Mouse (Mus musculus): ENCODE results near the gene Gm43064.
"Not testable (repeated sequence)": the region's sequence is repeated elsewhere in the genome, so short reads cannot be mapped to it uniquely, and the experiment has no call there.

Gm43064 gene

DNA sequence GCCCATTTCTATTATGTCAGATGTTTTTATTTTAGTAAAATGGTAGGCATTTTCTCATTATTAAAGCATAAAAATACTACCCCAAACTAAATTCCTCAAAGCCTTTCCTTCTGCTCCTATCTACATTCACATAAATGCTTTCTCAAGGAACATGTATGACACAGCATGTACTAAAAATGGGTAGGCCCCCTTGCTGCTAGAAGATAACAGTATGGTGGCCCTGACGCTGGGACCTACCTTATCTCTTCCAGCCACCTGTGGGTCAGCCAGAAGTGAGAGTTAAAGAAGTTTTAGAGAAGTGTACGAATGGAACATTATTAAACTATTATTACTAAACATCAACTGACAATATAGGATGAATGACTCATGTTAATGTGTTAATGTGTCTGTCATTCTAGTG lies 9.9 kb upstream of the Gm43064 start:
- no peak for DNase-seq (ENCODE audit: extremely low read depth, insufficient read length, low spot score)

DNA sequence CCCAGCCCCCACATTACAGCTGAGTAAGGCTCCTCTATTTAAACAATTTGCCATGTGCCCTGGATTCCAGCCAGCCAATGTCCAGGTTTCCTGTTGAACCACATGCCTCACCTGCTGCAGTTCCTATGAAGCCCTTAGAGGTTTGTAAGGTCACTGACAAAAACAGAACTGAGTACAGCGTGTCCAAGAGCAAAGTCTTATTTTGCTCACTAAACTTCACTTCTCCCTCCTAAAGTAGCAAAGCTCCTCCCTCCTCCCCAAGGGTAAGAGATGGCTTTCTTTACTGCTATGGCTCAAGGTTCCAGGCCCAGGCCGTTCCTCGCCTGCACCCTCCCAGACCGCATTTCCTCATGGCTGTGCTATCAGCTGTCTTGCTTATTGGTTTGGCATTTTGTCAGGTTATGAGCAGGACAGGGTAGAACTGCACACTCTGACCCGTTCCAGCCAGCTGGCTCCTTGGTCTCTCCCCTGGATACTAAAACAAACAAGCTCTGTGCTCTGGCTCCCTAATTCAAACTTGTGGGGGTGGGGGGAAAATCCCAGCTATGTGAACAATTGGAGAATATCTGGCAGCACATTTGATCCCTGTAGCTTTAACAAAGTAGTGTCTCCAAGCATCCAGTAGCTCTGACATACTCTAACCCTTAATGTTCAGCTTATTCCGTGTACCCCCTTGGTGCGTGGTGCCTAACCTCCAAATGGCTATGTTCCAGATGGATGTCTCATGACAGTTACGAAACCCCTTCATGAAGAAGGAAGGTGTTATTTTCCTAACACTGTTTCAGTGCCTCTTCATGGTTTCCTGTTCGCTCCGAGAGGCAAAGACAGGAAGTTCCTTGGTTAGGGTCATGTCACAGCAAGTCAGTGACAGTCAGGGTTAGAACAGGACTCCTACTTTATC lies 7.5 kb upstream of the Gm43064 start:
- DNase-seq (ENCODE audit: extremely low read depth, insufficient read length, low spot score): peak; percentile 63

DNA sequence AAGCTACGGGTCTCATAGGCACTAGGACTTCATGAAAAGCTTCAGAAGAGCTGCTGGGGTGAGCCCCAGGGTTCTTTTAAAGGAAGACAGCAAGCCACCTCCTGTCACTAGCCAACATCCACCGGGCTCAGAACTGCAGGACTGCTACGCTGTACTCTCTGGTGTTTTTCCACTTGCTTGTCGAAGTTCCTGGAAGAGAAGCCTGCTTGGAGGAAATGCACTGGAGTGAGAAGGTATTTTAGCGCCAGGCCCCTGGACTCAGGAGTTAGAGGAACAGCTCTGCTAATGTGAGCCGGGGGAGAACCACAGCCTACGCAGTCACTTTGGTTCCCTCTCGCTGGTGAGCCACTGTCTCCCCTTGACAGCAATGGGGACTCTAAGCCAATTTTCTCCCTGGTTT lies 6.5 kb upstream of the Gm43064 start:
- DNase-seq (ENCODE audit: extremely low read depth, insufficient read length, low spot score): no peak

DNA sequence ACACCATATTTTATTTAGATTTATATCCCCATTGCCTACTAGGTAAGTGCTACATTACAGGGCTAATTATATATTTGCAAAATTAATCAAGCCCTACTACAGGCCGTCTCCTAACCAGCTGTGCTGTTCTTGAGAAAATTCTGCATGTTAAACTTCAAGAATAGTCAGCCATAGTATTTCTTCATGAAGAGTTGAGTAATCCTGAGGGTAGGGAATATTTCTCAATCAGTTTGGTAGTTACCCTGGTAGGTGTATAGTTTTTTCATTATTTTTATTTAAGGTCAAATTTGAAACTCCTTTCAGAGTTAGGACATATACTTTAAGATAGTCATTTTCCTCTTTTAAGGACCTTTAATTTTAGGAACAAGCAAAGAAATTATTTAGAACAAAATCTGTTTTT lies 3.7 kb upstream of the Gm43064 start:
- DNase-seq (ENCODE audit: extremely low read depth, insufficient read length, low spot score): no peak

DNA sequence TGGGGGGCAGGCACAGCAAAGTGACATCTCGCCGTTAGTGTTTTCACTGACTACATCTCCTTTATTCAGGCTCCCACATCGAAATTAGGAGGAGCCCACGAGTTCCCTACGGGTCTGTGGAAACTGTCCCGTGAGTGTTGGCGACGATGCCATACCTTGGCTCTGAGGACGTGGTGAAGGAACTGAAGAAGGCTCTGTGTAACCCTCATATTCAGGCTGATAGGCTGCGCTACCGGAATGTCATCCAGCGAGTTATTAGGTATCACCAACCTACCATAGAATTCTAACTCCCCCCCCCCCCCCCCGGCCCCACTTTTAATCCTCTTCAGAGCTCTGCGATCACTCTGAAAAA lies 402 bp downstream of the Gm43064 start:
- DNase-seq (ENCODE audit: extremely low read depth, insufficient read length, low spot score): no peak

DNA sequence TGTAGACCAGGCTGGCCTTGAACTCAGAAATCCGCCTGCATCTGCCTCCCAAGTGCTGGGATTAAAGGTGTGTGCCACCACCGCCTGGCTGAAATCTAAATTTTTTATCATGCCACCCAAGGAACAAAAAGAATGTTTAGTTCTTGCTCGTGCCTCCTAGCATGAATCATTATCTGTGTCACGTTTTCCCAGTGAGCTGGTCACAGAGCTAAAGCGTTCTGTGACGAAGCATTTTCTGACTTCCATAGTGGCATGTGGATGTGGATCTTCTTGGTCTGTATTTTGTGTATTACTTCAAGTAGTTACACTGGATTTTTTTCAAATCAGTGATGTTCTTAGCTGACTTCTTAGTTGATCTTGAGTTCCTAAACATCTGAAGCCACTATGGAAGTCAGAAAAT lies 1.6 kb downstream of the Gm43064 start:
- DNase-seq (ENCODE audit: extremely low read depth, insufficient read length, low spot score): no peak

DNA sequence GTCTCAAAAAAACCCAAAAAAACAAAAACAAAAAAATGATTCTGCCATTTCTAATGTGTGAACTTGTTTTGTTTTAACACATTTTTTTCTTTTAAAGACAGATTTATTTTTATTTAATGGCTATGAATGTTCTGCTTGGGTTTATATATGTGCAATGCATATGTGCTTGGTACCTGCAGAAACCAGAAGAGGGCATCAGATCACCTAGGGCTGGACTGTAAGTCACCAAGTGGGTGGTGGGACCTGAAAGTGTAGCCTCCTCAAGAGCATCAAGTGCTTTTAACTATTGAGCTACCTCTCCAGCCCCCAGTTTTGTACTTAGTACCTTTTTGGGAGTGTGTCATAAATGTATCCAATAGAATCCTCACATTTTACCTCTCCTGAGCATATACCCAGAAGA lies 18.2 kb downstream of the Gm43064 start:
- no peak for DNase-seq (ENCODE audit: extremely low read depth, insufficient read length, low spot score)

DNA sequence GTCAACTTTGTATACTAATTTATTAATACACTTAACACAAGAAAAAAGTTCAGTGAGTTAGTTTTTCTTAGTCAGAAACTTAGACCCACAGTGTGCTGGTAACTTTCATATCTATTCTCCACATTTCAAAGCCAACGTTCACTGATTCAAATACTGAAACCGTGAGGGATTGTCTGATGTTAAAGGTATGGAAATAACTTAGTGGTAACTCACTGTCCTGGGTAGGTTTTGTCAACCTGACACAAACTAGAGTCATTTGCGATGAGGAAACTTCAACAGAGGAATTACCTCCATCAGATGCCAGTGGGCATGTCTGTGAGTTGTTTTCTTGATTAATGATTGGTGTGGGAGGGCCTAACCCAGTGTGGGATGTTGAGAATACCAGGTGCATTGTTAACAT lies 19.7 kb downstream of the Gm43064 start:
- DNase-seq (ENCODE audit: extremely low read depth, insufficient read length, low spot score): no peak

DNA sequence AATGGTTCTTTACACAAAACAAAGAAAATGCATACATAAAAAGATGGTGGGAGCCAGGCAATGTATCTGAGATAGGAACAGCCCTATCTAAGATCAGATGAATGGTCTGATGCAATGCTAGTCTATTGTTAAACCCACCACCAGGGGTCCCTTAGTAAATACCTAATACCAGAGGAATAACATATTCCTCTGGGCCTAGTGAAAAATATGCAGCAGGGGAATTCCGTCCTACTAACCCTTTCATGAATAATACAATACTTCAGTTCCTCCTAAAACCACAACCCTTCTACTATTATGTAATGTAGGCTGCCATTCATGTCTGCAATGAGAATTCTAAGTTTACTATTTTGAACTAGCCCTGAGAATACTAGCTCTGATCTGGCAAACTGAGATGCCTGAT lies 21.3 kb downstream of the Gm43064 start:
- DNase-seq (ENCODE audit: extremely low read depth, insufficient read length, low spot score): not testable (repeated sequence)

DNA sequence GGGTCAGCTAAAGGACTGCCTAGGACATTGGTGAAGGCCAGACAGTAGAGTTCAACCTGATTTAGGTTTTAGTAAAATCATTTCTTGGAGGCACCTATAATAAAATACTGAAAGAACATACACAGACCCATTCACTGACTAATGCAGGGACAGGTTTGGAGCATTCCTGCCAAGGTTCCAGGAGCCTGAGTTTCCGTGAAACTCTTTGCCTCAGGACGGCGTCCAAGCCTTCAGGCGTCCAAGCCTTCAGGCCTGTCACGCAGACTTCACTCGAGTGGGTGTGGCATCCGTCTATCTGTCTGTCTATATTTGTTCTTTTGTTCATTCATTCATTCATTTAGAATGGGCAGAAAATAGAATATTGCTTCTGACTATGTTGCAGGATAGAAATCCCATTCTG lies 21.8 kb downstream of the Gm43064 start:
- no peak for DNase-seq (ENCODE audit: extremely low read depth, insufficient read length, low spot score)

DNA sequence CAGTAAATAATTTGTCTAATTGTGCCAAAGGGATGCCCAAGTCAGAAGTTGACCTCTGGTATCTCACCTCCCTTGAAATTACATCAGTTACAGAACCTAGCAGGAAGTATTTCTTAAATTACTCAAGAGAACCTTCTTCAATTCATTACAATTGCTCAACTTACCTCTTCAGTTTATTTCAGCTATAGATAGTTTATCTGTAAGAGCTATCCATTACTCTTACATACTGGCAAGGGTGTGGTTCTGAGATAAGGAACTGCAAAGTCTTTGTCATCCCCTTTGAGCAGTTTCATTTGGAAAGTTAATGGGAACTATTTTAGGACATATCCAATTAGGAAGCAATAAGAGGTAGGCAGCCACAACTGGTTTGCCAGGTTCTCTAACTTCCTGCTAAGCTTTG lies 23.1 kb downstream of the Gm43064 start, which contains the start of gene Bcl2l15:
Bcl2l15 (plus strand) TSS at position 176 of the 400 bp plus-strand sequence.
- no peak for DNase-seq (ENCODE audit: extremely low read depth, insufficient read length, low spot score)

DNA sequence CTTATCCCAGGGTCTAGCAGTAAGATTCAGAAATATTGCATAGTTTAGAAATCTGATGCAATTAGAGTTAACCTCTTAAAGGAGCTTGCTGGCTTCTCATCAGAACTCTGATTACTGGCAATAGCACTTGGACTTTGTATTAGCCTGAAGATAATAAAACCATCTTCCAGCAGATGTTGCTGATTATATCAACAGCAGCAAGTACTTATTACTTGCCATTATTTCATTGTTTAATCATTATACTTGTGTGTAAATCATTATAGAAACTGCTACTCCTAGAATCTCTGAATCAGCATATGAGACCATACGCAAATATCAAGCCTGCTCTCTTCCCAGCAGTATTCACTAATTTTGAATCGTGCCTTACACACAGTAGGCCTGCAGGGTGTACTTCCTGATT lies 24.6 kb downstream of the Gm43064 start:
- no peak for DNase-seq (ENCODE audit: extremely low read depth, insufficient read length, low spot score)

DNA sequence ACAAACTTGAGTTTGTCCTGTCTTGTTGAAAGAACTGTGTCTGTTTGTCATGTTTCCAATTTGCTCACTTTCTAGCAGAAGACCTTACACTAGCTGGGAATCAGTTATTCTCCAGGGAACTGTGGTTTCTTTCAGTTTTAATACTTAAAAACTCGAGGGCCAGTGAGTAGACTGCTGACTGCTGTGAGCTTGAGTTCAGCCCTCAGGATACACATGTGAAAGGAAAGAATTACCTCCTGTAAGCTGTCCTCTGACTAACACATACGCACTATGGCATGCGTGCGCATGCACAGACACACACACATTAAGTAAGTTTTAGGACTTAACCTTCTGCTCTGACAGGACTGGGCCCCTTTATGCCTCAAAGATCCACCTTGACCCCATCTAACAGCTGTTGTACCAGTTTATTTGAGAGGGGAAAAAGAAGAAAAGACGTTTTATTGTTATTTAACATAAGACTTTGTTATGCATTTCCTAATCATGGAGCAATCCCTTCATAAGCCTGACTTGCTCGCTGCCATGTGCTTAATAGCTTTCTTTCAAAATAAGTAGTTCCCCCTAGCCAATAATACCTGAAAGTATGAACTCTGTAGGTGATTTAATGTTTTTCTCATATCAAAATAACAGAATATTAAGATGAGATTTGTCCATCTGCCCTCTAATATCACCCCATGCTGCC lies 26.0 kb downstream of the Gm43064 start:
- DNase-seq (ENCODE audit: extremely low read depth, insufficient read length, low spot score): no peak

DNA sequence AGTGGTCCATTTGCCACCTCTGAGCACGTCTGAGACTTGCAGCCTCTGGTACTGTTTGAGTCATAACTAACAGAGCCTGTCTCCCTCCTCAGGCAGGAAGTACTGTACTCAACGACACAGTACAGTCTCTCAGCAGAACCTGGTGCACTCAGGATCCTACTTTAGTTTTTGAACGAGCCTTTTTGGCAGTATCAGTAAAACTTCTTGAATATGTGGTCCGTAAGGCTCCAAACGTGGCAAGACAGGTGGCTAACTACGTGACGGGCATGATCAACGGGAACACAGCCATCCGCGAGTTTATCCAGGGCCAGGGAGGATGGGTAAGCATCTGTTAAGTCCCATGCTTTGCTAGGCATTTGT lies 26.6 kb downstream of the Gm43064 start:
- DNase-seq (ENCODE audit: extremely low read depth, insufficient read length, low spot score): no peak

DNA sequence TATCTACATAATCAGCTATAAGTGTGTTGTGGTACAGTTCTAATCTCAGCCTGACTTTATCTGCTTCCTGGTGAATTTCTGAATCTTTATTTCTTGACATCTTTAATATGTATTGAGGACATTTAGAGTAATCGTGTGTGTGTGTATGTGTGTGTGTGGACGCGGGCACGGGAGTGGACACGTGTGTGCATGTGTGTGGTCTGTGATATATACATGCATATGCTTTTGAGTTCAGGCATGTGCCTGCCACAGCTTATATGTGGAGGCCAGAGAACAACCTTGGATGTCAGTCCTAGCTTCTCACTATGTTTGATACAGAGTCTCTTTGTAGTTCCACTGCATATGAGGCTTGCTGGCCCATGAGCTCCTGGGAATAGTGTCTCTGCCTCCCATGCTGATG lies 27.1 kb downstream of the Gm43064 start:
- no peak for DNase-seq (ENCODE audit: extremely low read depth, insufficient read length, low spot score)

DNA sequence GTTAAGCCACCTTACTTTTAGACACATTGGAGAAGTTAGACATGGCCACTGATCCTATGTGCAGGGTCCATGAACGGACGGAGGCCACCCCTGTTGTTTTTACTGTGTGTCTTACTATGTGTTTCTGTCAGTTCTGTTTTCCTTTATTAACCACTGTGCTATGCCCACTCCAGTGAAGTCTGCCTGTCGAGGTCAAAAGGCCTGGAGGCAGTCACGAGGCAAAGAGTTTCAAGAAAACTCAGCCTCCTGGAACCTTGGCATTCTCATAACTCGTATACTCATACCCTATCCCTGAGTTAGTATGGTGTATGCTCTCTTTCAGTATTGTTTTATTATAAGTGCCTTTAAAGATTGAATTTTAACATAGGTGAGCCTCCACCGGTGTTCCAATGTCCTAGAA lies 30.3 kb downstream of the Gm43064 start:
- no peak for DNase-seq (ENCODE audit: extremely low read depth, insufficient read length, low spot score)

DNA sequence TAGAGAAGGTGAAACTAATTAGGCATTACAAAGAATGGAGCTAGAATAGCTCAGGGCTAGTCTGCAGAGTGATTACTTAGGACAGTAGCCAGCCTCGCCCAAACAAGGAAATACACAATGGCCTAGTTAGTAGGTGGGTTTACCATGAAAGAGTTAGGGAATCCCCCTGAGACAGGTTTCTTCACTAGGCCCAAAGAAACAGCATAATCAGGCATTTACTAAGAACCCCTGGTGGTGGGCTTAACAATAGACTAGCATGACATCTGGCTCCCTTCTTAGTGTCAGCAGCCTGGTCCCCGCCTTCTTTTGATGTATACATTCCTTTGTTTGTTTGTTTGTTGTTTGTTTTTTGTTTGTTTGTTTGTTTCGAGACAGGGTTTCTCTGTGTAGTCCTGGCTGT lies 30.8 kb downstream of the Gm43064 start:
- not testable (repeated sequence) for DNase-seq (ENCODE audit: extremely low read depth, insufficient read length, low spot score)

DNA sequence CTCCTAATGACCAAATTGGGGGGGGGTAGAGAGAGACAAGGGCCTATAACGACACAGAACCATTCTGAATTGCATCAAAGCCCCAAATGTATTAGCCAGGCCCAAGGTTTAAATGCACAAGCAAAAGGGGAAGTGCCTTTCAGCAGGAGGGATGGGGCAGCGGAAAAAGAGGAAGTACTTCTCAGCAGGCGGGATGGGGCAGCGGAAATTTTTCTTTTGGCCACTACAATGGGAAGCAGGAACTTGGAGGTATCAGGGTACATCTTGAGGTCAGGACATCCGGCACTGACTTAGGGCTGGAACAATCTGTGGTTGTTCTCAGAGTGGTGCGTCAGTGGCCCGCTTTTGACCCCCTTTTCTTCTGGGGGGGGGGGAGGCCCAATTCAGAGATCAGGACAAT lies 31.6 kb downstream of the Gm43064 start:
- DNase-seq (ENCODE audit: extremely low read depth, insufficient read length, low spot score): not testable (repeated sequence)

DNA sequence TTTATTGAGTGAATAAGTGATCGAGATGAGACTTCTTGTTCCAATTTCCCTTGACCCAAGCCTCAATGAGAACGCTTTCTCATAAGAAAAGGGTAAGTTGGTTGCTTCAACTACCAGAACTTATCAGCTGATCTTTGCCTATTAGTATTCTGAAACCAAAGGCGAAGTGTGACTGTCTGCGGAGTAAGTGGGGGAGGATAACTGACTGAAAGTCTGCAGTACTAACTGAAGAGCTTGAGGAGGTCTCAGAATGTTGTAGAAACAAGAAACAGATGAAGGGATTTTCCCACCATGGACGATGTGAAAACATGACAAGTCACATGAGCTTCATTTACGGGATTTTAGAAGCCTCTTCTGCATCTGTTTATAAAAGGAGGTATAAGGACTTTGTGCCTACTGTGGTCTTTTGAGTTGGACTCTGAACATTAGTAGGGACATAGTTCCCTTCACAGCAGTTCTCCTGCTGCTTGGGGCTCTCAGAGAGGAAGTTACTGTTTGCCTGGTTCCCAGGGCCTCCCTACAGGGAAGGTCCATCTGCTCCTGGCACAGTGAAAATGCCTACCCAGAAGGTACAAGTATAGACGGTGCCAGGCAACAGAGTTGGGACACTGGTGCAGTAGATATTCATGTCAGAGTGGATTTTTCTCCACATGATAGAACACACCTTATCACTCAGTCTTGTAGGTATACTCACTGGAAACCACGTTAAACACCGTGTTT lies 41.4 kb downstream of the Gm43064 start:
- no peak for DNase-seq (ENCODE audit: extremely low read depth, insufficient read length, low spot score)

DNA sequence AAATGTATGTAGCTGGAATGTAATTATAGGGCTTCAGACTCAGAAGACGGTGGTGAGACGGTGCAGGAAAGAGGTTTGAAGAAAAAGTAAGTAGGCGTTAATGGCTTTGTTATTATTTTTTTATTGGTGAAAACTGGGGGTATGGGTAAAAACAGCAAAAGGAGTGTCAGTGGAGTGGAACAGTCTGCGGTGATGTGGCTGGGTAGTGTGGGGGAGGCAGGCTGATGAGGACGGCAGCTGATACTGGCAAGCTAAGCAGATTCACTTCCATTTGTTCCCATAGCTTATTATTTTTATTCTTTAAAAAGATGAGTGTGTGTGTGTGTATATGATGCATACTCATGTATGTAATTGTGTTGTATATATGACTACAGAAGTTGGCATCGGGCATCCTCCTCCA lies 42.1 kb downstream of the Gm43064 start:
- no peak for DNase-seq (ENCODE audit: extremely low read depth, insufficient read length, low spot score)

DNA sequence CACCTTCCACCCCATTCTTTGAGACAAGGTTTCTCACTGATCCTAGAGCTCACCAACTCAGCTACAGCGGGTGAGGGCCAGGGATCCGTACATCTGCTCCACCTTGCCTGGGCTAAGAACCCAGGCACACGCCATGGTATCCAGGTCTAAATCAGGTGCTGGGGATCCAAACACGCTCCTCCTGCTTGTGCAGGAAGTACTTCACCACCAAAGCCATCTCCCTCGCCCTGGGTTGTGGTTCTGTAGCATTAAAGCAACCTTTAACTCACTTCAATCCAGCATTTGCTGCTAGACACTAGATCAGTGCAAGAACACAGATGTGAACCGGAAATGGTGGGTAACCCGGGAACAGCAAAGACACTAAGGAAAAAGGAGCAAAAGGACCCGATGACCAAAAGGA lies 42.5 kb downstream of the Gm43064 start:
- DNase-seq (ENCODE audit: extremely low read depth, insufficient read length, low spot score): no peak
